Mouse (Mus musculus) heart, adult 2 months (tissue): ENCODE results near the gene Stim1. TPM values are rescaled to one million over a fixed set of nuclear protein-coding genes. Genes with fewer than 3 reads are reported as not detected.

Experiments
- DNase-seq, 2 experiments: peaks; one replicate each; pipeline ENCODE4 v3.0.0; 2021
- H3K27ac ChIP-seq: fragments of 200-600 bp; 2 replicates; pipeline ENCODE4 v1.8.1; 2022
- H3K27me3 ChIP-seq: fragments of 200-500 bp; 2 replicates; pipeline ENCODE4 v1.6.1; 2012; ENCODE audit warnings: mild to moderate bottlenecking, low read length, inconsistent platforms, mixed read lengths; ENCODE audit not compliant: control insufficient read depth, insufficient read depth
- H3K36me3 ChIP-seq: fragments of 200-500 bp; 2 replicates; pipeline ENCODE4 v1.6.1; 2012; ENCODE audit warnings: low read length, inconsistent platforms; ENCODE audit not compliant: control insufficient read depth, insufficient read depth
- H3K4me1 ChIP-seq: fragments of 200-500 bp; 2 replicates; pipeline ENCODE4 v1.6.1; 2011; ENCODE audit warnings: low read length; ENCODE audit not compliant: control insufficient read depth, insufficient read depth
- H3K4me3 ChIP-seq: fragments of 200-600 bp; 2 replicates; pipeline ENCODE4 v1.8.1; 2022
- H3K79me2 ChIP-seq: fragments of 200-500 bp; replicated peaks from 2 replicates; pipeline ENCODE4 v1.6.1; 2012; ENCODE audit warnings: mild to moderate bottlenecking, inconsistent platforms, low read length, moderate library complexity, mixed read lengths; ENCODE audit not compliant: control insufficient read depth, insufficient read depth
- H3K9ac ChIP-seq: fragments of 200-500 bp; 2 replicates; pipeline ENCODE4 v1.6.1; 2012; ENCODE audit warnings: low read depth, mild to moderate bottlenecking, control low read depth, inconsistent platforms, low read length, mixed read lengths
- CTCF ChIP-seq: fragments of 200-600 bp; IDR thresholded peaks from 2 replicates; pipeline ENCODE4 v1.8.1; 2022; ENCODE audit warnings: antibody characterized with exemption, mild to moderate bottlenecking, moderate library complexity
- EP300 ChIP-seq: fragments of 200-500 bp; IDR thresholded peaks from 2 replicates; pipeline ENCODE4 v1.6.1; 2011; ENCODE audit warnings: low read depth, low read length, control low read depth; ENCODE audit not compliant: insufficient read depth
- POLR2A ChIP-seq: fragments of 200-500 bp; IDR thresholded peaks from 2 replicates; pipeline ENCODE4 v1.6.1; 2011; ENCODE audit warnings: mild to moderate bottlenecking, low read depth, low read length, control low read depth; ENCODE audit not compliant: insufficient read depth
- WGBS: fragments of 180-500 bp; shearing (Covaris S2); methylation state at CpG from one replicate; pipeline ENCODE4 v1.1.7; 2018; 5-methylcytosine and 5-hydroxymethylcytosine counted together
- intact Hi-C: fragments of 180-260 bp; cut with DNase I; formaldehyde crosslinking; loops from one replicate; pipeline ENCODE4 v1.15.1; 2025
- polyA plus RNA-seq: library from polyadenylated mRNA; depleted of rRNA; stranded (reverse); fragments of >200 nt; gene quantifications from 2 replicates; pipeline ENCODE4 v1.2.3, GENCODE M21; 2012
- total RNA-seq, 2 experiments: library from RNA; stranded (reverse); gene quantifications; 2 replicates each; pipeline ENCODE4 v1.2.3; 2021

Gene Stim1
- total and polyA plus RNA-seq, 3 experiments: 22.8 to 24.1 (median 23.9) TPM

- Histone ChIP-seq H3K27ac (no peak overlapping the region), H3K9ac (no peak overlapping the region), H3K79me2 (no peaks in the 10 kb centered on the region), H3K4me1 (peaks cover 5% of the 10 kb centered on the region), H3K27me3 (0 out of 2 replicates have a peak, but pooled peaks cover 1% of the 10 kb centered on the region), H3K4me3 (no peak overlapping the region), H3K36me3 (peaks cover 6% of the 10 kb centered on the region)
- TF ChIP-seq CTCF: no peak
- no peak for TF ChIP-seq POLR2A
- no peak for TF ChIP-seq EP300
- DNase-seq: no peak
- intact Hi-C loops: loop anchor here (5.0 kb wide), 1 partner anchor 49 kb away; no protein-coding TSS in a partner anchor
- 98% methylated on average over 3 of the region's 3 CpGs for WGBS
Observed at GRCm38 (mm10) chr7:102385973-102386372, 118.4 kb downstream of the Stim1 start.

DNA sequence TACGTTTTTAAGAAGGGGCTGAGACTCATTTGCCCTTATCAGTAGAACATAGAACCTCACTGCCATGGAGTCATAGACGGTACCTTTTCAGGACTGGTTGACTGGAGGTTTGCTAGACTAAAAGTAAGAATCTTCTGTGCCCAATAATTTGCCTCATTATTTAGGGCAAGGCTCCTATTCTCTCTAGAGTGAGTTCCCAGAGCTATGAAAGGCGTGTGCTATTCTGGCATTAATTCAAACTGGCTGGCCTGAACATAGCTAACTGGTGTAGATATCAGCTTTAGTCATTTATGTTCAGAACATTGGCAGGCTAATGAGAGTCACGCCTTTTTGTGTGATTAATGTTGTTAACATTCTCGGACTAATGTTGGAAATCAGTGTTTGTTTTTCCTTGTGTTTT lies 121.5 kb downstream of the Stim1 start:
- 0 out of 2 replicates have a peak, but pooled peaks cover 1% of the 10 kb centered on the region for H3K27me3 ChIP-seq
- H3K36me3 ChIP-seq: peaks cover 6% of the 10 kb centered on the region
- no peaks in the 10 kb centered on the region for H3K79me2 ChIP-seq
- TF ChIP-seq EP300: no peak
- no peak for TF ChIP-seq POLR2A
- TF ChIP-seq CTCF: no peak
- 11% methylated on average over 5 of the region's 5 CpGs for WGBS
- H3K4me3 ChIP-seq: no peak overlapping the region
- peaks cover 5% of the 10 kb centered on the region for H3K4me1 ChIP-seq
- intact Hi-C loops: loop anchor here (5.0 kb wide), 1 partner anchor 52 kb away; no protein-coding TSS in a partner anchor
- no peak overlapping the region for H3K9ac ChIP-seq
- H3K27ac ChIP-seq: peak overlapping the region; percentile 61
- DNase-seq: peak in 1 of 2 experiments; percentile 50

- no peaks in the 10 kb centered on the region for H3K27me3 ChIP-seq
- H3K27ac ChIP-seq: no peak overlapping the region
- H3K4me1 ChIP-seq: peaks cover 5% of the 10 kb centered on the region
- DNase-seq: no peak
- H3K4me3 ChIP-seq: no peak overlapping the region
- H3K9ac ChIP-seq: no peak overlapping the region
- no peaks in the 10 kb centered on the region for H3K79me2 ChIP-seq
- peaks cover 6% of the 10 kb centered on the region for H3K36me3 ChIP-seq
- 93% methylated on average over 2 of the region's 2 CpGs for WGBS
- intact Hi-C loops: no loop called here
- TF ChIP-seq EP300 (no peak), CTCF (no peak), POLR2A (no peak)
Observed at GRCm38 (mm10) chr7:102393898-102394297, 126.3 kb downstream of the Stim1 start.

GRCm38 (mm10) chr7:102395894-102396293 lies 128.3 kb downstream of the Stim1 start:
- WGBS: 40% methylated on average over 7 of the region's 7 CpGs
- Histone ChIP-seq H3K4me3 (no peak overlapping the region), H3K36me3 (no peaks in the 10 kb centered on the region), H3K9ac (no peak overlapping the region), H3K4me1 (peaks cover 2% of the 10 kb centered on the region), H3K79me2 (no peaks in the 10 kb centered on the region), H3K27me3 (no peaks in the 10 kb centered on the region), H3K27ac (no peak overlapping the region)
- DNase-seq: peak in 1 of 2 experiments; percentile 8
- intact Hi-C loops: loop anchor here (5.0 kb wide), 1 partner anchor 49 kb away; no protein-coding TSS in a partner anchor
- no peak for TF ChIP-seq POLR2A
- TF ChIP-seq CTCF: no peak
- no peak for TF ChIP-seq EP300

DNA sequence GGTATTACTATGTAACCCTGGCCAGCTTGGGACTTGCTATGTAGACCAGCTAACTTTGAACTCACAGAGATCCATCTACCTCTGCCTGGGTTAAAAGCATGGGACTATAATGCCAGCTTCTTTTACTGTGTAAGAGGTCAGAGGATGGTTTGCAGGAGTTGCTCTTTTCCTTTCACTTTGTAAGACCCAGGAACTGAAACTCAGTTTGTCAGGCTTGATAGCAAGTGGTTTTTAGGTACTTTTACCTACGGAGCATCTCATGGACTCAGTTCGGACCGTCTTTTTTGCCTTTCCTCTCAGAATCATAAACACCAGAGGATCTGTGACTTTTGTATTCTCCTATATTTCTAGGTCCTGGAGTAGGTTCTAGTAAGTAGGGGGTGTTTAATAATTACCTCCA lies 128.7 kb downstream of the Stim1 start:
- intact Hi-C loops: loop anchor here (5.0 kb wide), 1 partner anchor 49 kb away; no protein-coding TSS in a partner anchor
- whole genome bisulfite sequencing: 94% methylated on average over 3 of the region's 3 CpGs
- Histone ChIP-seq H3K4me1 (peaks cover 2% of the 10 kb centered on the region), H3K79me2 (no peaks in the 10 kb centered on the region), H3K27ac (no peak overlapping the region), H3K9ac (no peak overlapping the region), H3K27me3 (no peaks in the 10 kb centered on the region), H3K36me3 (no peaks in the 10 kb centered on the region), H3K4me3 (no peak overlapping the region)
- no peak for DNase-seq
- TF ChIP-seq EP300: no peak
- TF ChIP-seq CTCF: no peak
- no peak for TF ChIP-seq POLR2A

- Histone ChIP-seq H3K9ac (no peak overlapping the region), H3K4me3 (no peak overlapping the region), H3K36me3 (no peaks in the 10 kb centered on the region), H3K79me2 (no peaks in the 10 kb centered on the region), H3K27me3 (no peaks in the 10 kb centered on the region), H3K4me1 (peaks cover 2% of the 10 kb centered on the region), H3K27ac (no peak overlapping the region)
- DNase-seq: no peak
- intact Hi-C loops: loop anchor here (5.0 kb wide), 1 partner anchor 52 kb away; no protein-coding TSS in a partner anchor
- TF ChIP-seq CTCF: no peak
- TF ChIP-seq EP300: no peak
- no peak for TF ChIP-seq POLR2A
- 75% methylated on average over 3 of the region's 3 CpGs for WGBS
Observed at GRCm38 (mm10) chr7:102399180-102399731, 131.7 kb downstream of the Stim1 start.
